Mouse (Mus musculus) kidney, adult 8-10 months (tissue): Measurements from ENCODE around the gene Tent5c.
A peak's percentile ranks its signal among the peaks of the same experiment; 100 is the strongest.
"Not testable (repeated sequence)": the region's sequence is repeated elsewhere in the genome, so short reads cannot be mapped to it uniquely, and the experiment has no call there.

ENCODE experiments used
- DNase-seq, 2 experiments: peaks; one replicate each; pipeline ENCODE4 v3.0.0; 2022

Tent5c gene

GRCm38 (mm10) chr3:100438461-100439002 lies 50.6 kb downstream of the Tent5c start:
- no peak for DNase-seq

GRCm38 (mm10) chr3:100436756-100437155 lies 52.4 kb downstream of the Tent5c start:
- no peak for DNase-seq

DNA sequence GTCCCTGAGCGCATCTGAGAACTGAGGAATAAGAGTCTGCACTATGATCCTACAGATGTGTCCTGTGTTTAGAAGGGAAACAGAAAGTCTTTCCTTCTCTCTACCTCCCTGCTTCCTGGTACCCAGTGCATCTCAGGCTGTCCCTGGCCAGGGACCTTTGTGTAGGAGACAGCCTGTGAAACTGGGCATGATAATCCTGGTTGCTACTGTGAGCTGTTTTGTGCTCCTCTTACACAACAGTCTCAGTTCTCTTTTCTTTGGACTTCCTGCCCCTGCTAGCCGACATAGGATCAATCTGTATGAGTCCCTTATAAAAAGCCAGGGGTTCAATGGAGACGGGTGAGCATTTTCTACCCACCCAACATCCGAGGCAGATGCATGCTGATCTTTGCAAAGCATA lies 57.4 kb downstream of the Tent5c start:
- DNase-seq = no peak

- DNase-seq = no peak
Measured at GRCm38 (mm10) chr3:100430731-100431130, 58.4 kb downstream of the Tent5c start.

- DNase-seq = no peak
Measured at GRCm38 (mm10) chr3:100430101-100430500, 59.0 kb downstream of the Tent5c start.

- DNase-seq = no peak
Measured at GRCm38 (mm10) chr3:100429667-100430066, 59.5 kb downstream of the Tent5c start.

DNA sequence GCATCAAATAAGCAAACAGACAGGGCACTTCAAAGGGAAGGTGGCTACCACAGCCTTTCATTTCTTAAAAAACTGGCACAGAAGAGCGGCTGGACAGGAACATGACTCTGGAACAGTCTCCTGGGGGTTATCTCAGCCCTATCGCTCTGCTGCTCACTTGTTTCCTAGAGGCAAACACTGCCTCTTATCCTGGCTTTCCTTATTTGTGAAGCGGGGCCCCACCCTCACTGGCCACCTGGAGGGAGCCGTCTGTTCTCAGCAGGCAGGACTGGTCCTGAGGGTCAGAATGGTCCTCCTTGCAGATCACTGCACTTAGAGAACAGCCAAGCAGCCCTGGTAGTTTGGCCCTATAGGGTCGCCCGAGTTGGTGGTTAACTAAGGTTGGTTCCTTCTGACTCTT lies 61.6 kb downstream of the Tent5c start:
- DNase-seq = no peak

DNA sequence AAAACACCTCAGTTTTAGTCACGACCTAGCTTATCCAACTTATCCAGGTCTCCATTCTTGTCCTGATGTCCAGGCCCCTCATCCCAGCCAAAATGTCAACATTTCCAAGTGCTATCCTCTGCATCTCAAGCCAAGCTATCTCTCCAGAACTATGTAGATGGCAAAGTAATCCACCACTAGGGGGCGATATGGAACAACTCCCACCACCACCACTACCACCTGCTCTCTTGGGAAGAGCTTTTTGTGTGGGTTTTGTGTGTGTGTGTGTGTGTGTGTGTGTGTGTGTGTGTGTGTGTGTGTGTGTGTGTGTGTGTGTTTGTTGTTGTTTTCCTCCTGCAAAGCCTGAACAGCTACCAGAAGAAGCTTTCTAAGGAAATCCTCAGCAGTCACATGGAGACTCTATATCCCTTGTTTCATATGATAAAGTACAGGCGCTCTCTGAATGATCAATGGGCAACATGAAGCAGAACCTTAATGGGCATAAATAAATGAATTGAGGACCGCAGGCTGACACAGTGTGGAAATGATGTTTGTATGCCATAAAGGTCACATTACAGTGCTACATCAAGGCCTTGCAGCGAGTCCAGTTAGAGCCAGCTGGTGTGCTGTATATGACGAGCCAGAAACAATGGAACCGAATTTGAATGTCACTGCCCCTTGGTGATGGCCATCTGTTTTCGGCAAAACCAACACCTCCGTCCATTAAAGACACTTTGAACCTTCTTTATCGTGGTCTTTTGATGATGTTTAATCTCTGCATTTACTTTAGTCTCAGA lies 66.5 kb downstream of the Tent5c start:
- peak; percentile 48 to 63 for DNase-seq

DNA sequence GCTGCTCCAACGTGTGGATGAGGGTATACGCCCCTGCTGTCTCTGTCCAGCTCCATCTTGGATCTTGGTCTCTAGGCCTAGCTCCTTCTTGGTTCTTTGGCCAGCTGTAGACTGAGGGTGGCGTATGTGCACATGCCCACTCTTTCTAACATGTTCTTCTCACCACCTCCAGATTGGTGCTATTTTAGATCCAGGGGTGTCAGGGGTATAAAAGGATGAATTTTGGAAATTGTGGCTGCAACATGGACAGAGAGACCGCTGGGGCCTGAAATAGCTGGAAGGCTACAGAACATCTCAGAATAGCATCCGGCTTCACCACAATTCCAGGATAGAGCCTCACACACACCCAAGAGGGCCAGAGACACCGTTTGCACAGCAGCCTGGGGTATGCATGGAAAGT lies 67.8 kb downstream of the Tent5c start:
- DNase-seq = no peak

- DNase-seq = no peak
Measured at GRCm38 (mm10) chr3:100420691-100421056, 68.5 kb downstream of the Tent5c start.

- DNase-seq = no peak
Measured at GRCm38 (mm10) chr3:100419962-100420690, 69.0 kb downstream of the Tent5c start.

GRCm38 (mm10) chr3:100418387-100418786 lies 70.7 kb downstream of the Tent5c start:
- peak; percentile 10 to 43 for DNase-seq

- no peak for DNase-seq
Measured at GRCm38 (mm10) chr3:100417772-100418311, 71.3 kb downstream of the Tent5c start.

DNA sequence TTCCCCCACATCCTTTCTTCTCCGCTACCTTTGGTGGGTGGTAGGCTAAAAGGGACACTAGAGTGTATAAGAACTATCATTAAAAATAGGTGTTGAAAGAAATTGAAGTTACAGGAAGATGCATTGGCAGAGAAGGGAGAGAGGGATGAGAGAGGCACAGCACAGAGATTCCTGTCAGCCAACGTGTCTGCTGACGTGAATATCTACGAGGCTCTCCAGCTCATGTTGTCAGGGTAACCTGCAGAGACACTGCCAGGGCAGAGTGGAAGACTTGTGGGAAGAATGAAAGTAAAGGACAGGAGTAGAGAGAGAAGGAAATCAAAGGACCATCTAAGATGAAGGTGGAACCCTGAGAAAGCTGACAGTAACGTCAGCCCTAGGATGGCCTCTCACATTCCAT lies 73.5 kb downstream of the Tent5c start:
- DNase-seq = no peak

GRCm38 (mm10) chr3:100413586-100413985 lies 75.5 kb downstream of the Tent5c start:
- DNase-seq = not testable (repeated sequence)

DNA sequence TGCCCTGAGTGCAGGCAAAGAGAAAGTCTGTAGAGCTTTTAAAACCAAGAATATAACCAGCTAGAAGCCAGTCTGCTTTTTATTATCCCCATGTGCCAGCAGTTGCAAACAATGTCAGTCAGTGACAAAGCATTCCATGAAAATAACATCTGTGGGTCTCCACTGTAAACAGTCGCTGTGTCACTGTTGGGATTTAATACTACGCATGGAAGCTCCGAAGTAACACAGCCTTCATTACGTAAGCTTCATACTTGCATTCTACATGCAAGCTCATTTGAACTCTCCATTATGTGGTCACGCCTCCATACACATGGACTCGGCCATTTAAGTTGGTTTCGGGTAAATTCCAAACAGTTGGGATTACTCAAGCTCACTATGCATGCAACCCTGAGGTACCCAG lies 77.2 kb downstream of the Tent5c start:
- DNase-seq = no peak

GRCm38 (mm10) chr3:100409280-100409679 lies 79.8 kb downstream of the Tent5c start:
- no peak for DNase-seq

DNA sequence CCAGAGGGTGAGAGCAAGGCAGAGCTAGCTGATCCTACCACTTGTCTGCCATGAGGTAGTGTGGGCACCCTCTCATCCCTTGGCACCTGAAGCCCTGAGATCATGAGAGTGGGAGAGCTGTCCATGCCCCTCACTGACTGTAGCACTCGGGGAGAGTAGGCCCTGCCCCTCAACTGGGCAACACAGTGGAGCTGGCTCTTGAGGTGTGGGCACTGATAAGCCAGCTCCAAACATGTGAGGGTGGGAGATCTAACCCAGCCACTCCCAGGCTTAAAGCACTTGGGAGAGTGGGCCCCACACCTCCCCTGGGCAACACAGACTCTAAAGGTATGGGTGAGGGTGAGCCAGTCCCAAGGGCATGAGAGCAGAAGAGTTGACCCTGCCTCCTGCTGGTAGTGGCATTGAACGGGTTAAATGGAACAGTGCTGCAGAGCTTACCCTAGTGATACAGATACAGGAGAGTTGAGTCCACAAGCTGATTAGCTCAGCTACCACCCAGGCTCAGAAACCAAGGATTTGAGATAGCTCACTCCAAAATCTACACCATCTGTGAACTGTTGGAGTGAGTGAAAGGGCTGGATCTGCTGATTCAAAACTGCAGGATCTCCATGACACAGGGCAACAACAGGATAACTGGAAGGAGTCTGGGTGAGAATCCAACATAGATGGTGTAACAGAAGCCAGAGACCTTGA lies 80.6 kb downstream of the Tent5c start:
- DNase-seq = no peak

GRCm38 (mm10) chr3:100402656-100403055 lies 86.5 kb downstream of the Tent5c start:
- no peak for DNase-seq
